Mouse (Mus musculus): ENCODE measurements around the gene Pgghg. TPM values are rescaled to one million over a fixed set of nuclear protein-coding genes. Genes with fewer than 3 reads are reported as not detected.

Gene Pgghg
- total RNA-seq, 2 experiments from 2014 or later: 3.5 to 4.3 TPM

DNA sequence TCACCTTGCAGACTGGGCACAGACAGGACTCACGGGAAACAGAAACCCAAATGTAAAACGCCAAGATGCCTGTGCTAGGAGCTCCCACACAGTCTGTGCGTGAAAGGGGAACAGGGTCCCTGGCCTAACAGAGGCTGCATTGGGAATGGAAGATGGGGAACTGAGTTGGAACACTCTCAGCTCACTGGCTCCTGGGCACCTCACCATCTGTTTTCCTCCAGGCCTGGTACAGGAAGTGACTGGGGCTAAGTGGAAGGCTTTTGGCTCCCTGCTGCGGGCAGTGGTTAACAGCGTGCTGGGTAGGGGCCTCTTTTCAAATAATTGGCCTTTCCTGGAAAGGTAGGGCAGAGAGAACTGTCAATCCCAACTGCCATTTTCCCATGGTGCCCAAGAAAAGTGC is 49.4 kb downstream of the Pgghg start:
- DNase-seq: no peak

GRCm38 (mm10) chr7:140991117-140991689 is 50.0 kb downstream of the Pgghg start:
- DNase-seq: no peak

Other genes starting within 250 kb of the Pgghg start
- not detected for gene Olfr541, start 244.1 kb upstream of the Pgghg start, total RNA-seq (2021)
- 10 to 100 TPM in 1 of 2 experiments, 1 to 10 TPM in 1; 6.0 to 49.3 TPM for gene Cyp2e1, start 177.7 kb upstream of the Pgghg start, total RNA-seq (2021)
- gene Syce1, start 153.5 kb upstream of the Pgghg start, total RNA-seq (2021): not detected
- under 1 TPM; 0.20 to 0.41 TPM for gene Zfp941, start 119.2 kb upstream of the Pgghg start, total RNA-seq (2021)
- 1 to 10 TPM in 1 of 2 experiments, under 1 TPM in 1; 0.77 to 2.4 TPM for gene Urah, start 106.4 kb upstream of the Pgghg start, total RNA-seq (2021)
- gene Scgb1c1, start 95.8 kb upstream of the Pgghg start, total RNA-seq (2021): 10 to 100 TPM; 30.5 to 32.9 TPM
- gene Odf3, start 93.6 kb upstream of the Pgghg start, total RNA-seq (2021): not detected
- not detected for gene Gm45785, start 85.1 kb upstream of the Pgghg start, total RNA-seq (2021)
- 10 to 100 TPM; 18.4 to 21.2 TPM for gene Ric8a, start 84.4 kb upstream of the Pgghg start, total RNA-seq (2021)
- 1 to 10 TPM; 9.2 TPM for gene Bet1l, start 83.8 kb upstream of the Pgghg start, total RNA-seq (2021)
- gene Psmd13, start 59.4 kb upstream of the Pgghg start, total RNA-seq (2021): 10 to 100 TPM; 76.5 to 84.0 TPM
- 10 to 100 TPM; 61.9 to 69.3 TPM for gene Sirt3, start 59.1 kb upstream of the Pgghg start, total RNA-seq (2021)
- gene Cox8b, start 40.9 kb upstream of the Pgghg start, total RNA-seq (2021): 1,000 to 10,000 TPM; 3,201 to 3,214 TPM
- not detected for gene Nlrp6, start 20.5 kb upstream of the Pgghg start, total RNA-seq (2021)
- under 1 TPM in 1 of 2 experiments, not detected in 1; 0.46 TPM for gene Ifitm5, start 8.9 kb downstream of the Pgghg start, total RNA-seq (2021)
- gene Gm45717, start 14.5 kb downstream of the Pgghg start, total RNA-seq (2021): not detected
- gene Ifitm2, start 14.6 kb downstream of the Pgghg start, total RNA-seq (2021): 10 to 100 TPM; 98.8 to 99.4 TPM
- 1 to 10 TPM; 2.6 to 8.3 TPM for gene Ifitm1, start 25.8 kb downstream of the Pgghg start, total RNA-seq (2021)
- gene Ifitm3, start 69.4 kb downstream of the Pgghg start, total RNA-seq (2021): 100 to 1,000 TPM in 1 of 2 experiments, 10 to 100 TPM in 1; 94.8 to 129 TPM
- gene Ifitm6, start 76.5 kb downstream of the Pgghg start, total RNA-seq (2021): not detected
- gene Gm17387, start 87.7 kb downstream of the Pgghg start, total RNA-seq (2021): not detected
- gene B4galnt4, start 119.7 kb downstream of the Pgghg start, total RNA-seq (2021): not detected
- 1 to 10 TPM in 1 of 2 experiments, under 1 TPM in 1; 0.37 to 1.6 TPM for gene Pkp3, start 136.8 kb downstream of the Pgghg start, total RNA-seq (2021)
- 1 to 10 TPM; 4.2 to 4.7 TPM for gene Sigirr, start 159.2 kb downstream of the Pgghg start, total RNA-seq (2021)
- gene Ano9, start 176.4 kb downstream of the Pgghg start, total RNA-seq (2021): not detected
- 10 to 100 TPM; 28.1 to 30.3 TPM for gene Ptdss2, start 181.0 kb downstream of the Pgghg start, total RNA-seq (2021)
- 10 to 100 TPM; 71.5 to 77.6 TPM for gene Rnh1, start 231.5 kb downstream of the Pgghg start, total RNA-seq (2021)

Data from heart, adult 18-20 months (tissue).